Mouse (Mus musculus) forebrain, embryonic 10.5 days (tissue): ENCODE results near the gene Clmn. TPM values are rescaled to one million over a fixed set of nuclear protein-coding genes. Genes with fewer than 3 reads are reported as not detected.
A peak's percentile ranks its signal among the peaks of the same experiment; 100 is the strongest.

Source experiments
- DNase-seq: peaks from one replicate; pipeline ENCODE4 v3.0.0-alpha.2; 2017; ENCODE audit warnings: low spot score; ENCODE audit errors: extremely low spot score
- H3K27ac ChIP-seq: fragments of 300-500 bp; sonication (generic); 2 replicates; pipeline ENCODE4 v1.5.1; 2016; ENCODE audit warnings: mild to moderate bottlenecking
- H3K27me3 ChIP-seq: fragments of 300-500 bp; sonication (generic); 2 replicates; pipeline ENCODE4 v1.6.1; 2016; ENCODE audit warnings: mild to moderate bottlenecking; ENCODE audit not compliant: poor library complexity, severe bottlenecking
- H3K36me3 ChIP-seq: fragments of 300-500 bp; sonication (generic); replicated peaks from 2 replicates; pipeline ENCODE4 v1.6.1; 2016; ENCODE audit warnings: mild to moderate bottlenecking, moderate library complexity
- H3K4me1 ChIP-seq: fragments of 300-500 bp; sonication (generic); 2 replicates; pipeline ENCODE4 v1.6.1; 2016
- H3K4me3 ChIP-seq: fragments of 300-500 bp; sonication (generic); 2 replicates; pipeline ENCODE4 v1.5.1; 2016; ENCODE audit warnings: mild to moderate bottlenecking, moderate library complexity
- H3K9me3 ChIP-seq: fragments of 300-500 bp; sonication (generic); 2 replicates; pipeline ENCODE4 v1.6.1; 2016; ENCODE audit warnings: mild to moderate bottlenecking, moderate library complexity
- WGBS: fragments of 180-500 bp; shearing (Covaris S2); methylation state at CpG from one replicate; pipeline ENCODE4 v1.1.7; 2016; 5-methylcytosine and 5-hydroxymethylcytosine counted together
- polyA plus RNA-seq: library from polyadenylated mRNA; unstranded; fragments of >200 nt; fragmentation: Nextera tagmentation; extraction: Ambion mirVana; gene quantifications from 2 replicates; pipeline ENCODE4 v1.2.1, GENCODE M21; 2016

Gene Clmn
- polyA plus RNA-seq, 1 experiment from 2014 or later, result 1.6 TPM

DNA sequence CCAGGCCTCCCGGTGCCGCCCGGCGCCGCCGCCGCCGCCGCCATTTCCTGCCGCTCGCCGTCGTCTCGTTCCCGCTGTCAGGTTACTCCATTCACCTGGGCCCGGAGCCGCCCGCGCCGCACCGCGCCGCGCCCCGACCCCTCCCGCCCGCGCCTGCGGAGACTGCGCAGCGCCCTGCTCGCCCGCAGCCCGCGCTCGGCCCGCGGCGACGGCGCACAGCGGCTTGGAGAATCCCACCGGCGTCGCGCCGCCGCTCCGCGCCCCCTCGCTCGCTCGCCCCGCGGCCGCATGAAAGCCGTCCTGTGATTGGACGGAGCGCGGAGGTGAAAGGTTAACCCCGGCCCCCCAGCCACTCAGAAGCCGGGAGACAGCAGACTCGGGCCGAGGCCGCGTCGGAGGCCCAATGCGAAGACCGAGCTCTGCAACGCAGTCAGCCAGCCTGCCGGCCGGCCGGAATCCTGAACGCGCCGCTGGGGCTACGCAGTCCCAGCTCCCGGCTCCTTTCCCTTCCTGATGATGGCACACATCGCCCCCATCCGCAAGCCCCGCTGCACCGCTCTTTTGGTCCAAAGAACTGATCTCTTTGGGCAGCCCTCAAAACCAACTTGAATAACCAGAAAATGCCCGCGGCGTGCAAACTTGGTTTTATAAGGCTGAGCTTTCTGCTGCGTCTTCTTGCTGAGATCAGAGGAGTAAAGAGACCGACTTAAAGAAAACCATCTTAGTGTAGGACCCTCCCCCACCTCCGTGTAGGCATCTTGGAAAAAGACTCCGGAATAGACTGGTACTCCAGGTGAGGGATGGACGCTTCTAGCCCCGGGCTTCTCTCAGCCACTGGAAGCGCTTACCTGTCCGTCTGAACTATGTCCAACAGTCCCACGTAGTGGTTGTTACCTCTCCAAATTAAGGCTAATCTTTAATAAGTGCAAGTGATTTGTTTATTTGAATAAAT lies 112.8 kb downstream of the Clmn start, which contains the start of gene Dicer1:
Dicer1 (minus strand) TSS at position 139 of the 952 bp plus-strand sequence.
- Histone ChIP-seq H3K4me3 (peak within 1 kb of the TSS; percentile 95), H3K36me3 (peaks cover 23% of the 10 kb centered on the region), H3K9me3 (no peaks in the 10 kb centered on the region), H3K4me1 (peaks cover 50% of the 10 kb centered on the region), H3K27ac (peak within 1 kb of the TSS; percentile 96), H3K27me3 (no peaks in the 10 kb centered on the region)
- under 1% methylated on average over 91 of the region's 94 CpGs for WGBS
- peak; percentile 96 for DNase-seq

DNA sequence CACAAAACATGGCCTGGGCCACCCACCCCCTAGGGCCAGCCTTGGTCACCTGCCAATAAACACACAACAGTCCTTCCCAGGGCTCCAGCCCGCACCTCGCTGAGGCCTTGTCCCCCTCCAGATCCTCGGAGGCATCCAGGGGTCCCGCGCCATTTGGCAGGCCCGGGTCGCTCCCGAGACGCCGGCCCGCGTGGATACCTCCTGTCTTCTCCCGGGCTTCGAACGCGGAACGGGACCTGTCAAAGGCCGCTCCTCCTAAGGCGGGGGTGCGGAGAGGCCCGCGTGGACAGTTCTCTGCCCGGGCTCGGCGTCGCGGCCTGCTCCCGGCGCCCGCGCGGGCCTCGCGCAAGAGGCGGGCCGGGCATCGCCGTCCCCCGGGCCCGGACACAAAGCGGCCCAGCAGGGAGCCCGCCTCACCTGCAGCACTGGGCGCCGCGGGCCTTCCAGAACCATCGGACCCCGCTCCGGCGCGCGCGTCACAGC lies 113.5 kb downstream of the Clmn start:
- Histone ChIP-seq H3K4me3 (peak overlapping the region; percentile 95), H3K27ac (peak overlapping the region; percentile 96), H3K27me3 (no peaks in the 10 kb centered on the region), H3K4me1 (peaks cover 50% of the 10 kb centered on the region), H3K9me3 (no peaks in the 10 kb centered on the region), H3K36me3 (peaks cover 26% of the 10 kb centered on the region)
- peak; percentile 44 for DNase-seq
- under 1% methylated on average over 41 of the region's 52 CpGs for WGBS

DNA sequence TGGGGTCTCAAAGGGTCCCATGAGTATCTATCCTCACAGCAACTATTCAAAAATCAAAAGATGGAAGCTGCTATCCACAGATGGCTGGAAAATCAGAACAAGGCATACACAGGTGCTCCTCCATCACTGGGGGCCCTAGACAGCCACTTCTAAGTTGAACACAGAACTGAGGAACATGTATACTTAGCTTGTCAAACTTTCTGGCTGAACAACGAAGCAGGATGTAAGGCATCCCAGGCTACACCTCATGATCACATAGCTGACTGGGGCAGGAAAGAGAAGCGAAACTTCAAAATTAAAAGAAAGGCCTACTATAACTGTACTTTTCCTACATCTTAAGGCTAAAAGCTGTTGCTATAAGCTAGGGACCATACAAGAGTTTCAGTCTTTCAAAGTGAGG lies 115.9 kb downstream of the Clmn start:
- peaks cover 49% of the 10 kb centered on the region for H3K4me1 ChIP-seq
- peaks cover 40% of the 10 kb centered on the region for H3K36me3 ChIP-seq
- no peak for DNase-seq
- WGBS, result 100% methylated on average over 2 of the region's 2 CpGs
- H3K9me3 ChIP-seq, result no peaks in the 10 kb centered on the region
- H3K4me3 ChIP-seq, result no peak overlapping the region
- H3K27me3 ChIP-seq, result no peaks in the 10 kb centered on the region
- no peak overlapping the region for H3K27ac ChIP-seq

GRCm38 (mm10) chr12:104747252-104747651 lies 117.6 kb downstream of the Clmn start:
- WGBS, result 89% methylated on average over 5 of the region's 5 CpGs
- no peak for DNase-seq
- H3K4me1 ChIP-seq, result peaks cover 55% of the 10 kb centered on the region
- no peaks in the 10 kb centered on the region for H3K9me3 ChIP-seq
- H3K27me3 ChIP-seq, result no peaks in the 10 kb centered on the region
- peaks cover 44% of the 10 kb centered on the region for H3K36me3 ChIP-seq
- no peak overlapping the region for H3K27ac ChIP-seq
- H3K4me3 ChIP-seq, result no peak overlapping the region

- DNase-seq, result no peak
- Histone ChIP-seq H3K27me3 (no peaks in the 10 kb centered on the region), H3K9me3 (no peaks in the 10 kb centered on the region), H3K27ac (no peak overlapping the region), H3K36me3 (peaks cover 44% of the 10 kb centered on the region), H3K4me3 (no peak overlapping the region), H3K4me1 (peaks cover 61% of the 10 kb centered on the region)
- WGBS, result 96% methylated on average over 2 of the region's 2 CpGs
Observed at GRCm38 (mm10) chr12:104746601-104747000, 118.3 kb downstream of the Clmn start.

DNA sequence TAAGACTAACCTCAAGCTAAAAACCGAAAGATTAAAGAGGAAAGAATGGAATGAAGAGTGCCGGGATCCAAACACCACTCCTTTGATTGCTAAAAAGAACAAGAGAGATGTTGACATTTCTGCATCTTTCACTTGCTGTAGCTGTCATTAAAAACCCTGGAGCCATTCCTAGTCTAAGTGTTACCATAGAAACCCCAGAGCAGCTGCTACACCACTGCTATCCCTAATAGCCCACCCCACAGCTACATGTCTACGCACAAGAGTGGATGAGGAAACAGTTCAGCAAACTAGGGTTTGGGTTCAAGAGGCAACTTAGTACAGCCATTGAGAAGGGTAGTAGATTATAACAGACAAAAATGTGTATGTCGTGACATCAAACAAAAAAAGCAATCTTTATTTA lies 121.2 kb downstream of the Clmn start:
- no peaks in the 10 kb centered on the region for H3K9me3 ChIP-seq
- H3K27me3 ChIP-seq, result no peaks in the 10 kb centered on the region
- H3K27ac ChIP-seq, result no peak overlapping the region
- WGBS, result 84% methylated on average over 4 of the region's 4 CpGs
- peaks cover 32% of the 10 kb centered on the region for H3K36me3 ChIP-seq
- H3K4me1 ChIP-seq, result peaks cover 61% of the 10 kb centered on the region
- no peak overlapping the region for H3K4me3 ChIP-seq
- no peak for DNase-seq

DNA sequence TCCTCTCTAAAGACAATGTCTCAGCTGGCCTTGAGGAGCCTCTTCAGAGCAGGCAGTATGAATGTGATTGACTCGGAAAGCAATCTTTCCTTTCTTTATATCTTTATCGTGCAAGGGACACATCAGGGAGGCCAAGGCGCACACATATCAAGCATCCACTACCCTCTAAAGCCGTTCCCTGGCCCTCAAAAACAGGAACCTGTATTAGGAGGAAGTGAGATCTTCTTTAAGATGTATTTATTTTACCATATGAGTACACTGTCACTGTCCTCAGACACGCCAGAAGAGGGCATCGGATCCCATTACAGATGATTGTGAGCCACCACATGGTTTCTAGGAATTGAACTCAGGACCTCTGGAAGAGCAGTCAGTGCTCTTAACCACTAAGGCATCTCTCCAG lies 122.6 kb downstream of the Clmn start:
- WGBS, result 83% methylated on average over 6 of the region's 6 CpGs
- Histone ChIP-seq H3K27me3 (no peaks in the 10 kb centered on the region), H3K36me3 (peaks cover 34% of the 10 kb centered on the region), H3K27ac (no peak overlapping the region), H3K4me3 (no peak overlapping the region), H3K9me3 (no peaks in the 10 kb centered on the region), H3K4me1 (peaks cover 68% of the 10 kb centered on the region)
- no peak for DNase-seq

DNA sequence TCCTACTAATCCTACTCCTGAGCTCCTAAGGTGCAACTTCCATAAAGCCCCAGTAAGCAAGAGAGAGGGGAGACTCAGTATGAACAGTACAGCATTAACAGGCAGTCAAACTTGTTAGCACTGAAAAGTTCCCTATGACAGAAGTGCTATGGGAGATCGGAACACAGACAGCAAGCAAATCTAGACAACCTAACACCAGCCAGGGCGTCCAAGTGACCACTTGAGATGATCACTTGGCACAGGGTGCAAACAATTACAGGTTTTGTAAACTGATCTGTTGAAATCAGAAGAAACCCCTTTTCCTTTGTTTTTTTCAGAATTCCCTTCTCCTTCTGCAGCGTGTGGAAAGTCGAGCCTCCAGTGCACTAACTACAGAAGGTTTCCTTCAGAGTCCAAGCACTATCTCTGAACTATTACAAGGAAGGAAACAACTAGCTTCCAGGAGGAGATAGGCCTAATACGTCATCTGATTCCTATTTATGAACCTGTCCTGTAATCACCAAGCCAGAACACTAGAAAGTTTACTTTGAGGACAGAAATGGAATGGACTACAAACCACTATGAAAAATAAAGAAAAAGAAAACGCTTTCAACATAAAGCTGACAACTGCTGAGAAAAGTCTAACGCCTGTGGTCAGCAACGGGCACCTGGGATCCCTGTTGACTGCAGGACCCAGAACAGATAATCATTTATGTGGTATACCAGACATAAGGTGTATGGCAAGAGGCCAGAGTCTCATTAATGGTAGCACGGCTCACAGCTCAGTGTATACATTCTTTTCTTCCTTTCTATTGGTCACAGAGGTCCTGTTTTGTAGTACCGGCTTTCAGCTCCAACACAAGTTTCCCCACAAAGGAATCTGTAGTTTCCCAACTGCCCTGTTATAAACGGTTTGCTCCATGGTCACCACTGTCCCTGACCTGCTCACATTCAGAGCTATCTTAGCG lies 123.8 kb downstream of the Clmn start:
- 81% methylated on average over 12 of the region's 12 CpGs for WGBS
- H3K36me3 ChIP-seq, result peaks cover 34% of the 10 kb centered on the region
- peak overlapping the region; percentile 40; the same call in 1 of the 2 replicates for H3K27ac ChIP-seq
- H3K4me3 ChIP-seq, result no peak overlapping the region
- no peaks in the 10 kb centered on the region for H3K27me3 ChIP-seq
- no peak for DNase-seq
- no peaks in the 10 kb centered on the region for H3K9me3 ChIP-seq
- peaks cover 79% of the 10 kb centered on the region for H3K4me1 ChIP-seq

DNA sequence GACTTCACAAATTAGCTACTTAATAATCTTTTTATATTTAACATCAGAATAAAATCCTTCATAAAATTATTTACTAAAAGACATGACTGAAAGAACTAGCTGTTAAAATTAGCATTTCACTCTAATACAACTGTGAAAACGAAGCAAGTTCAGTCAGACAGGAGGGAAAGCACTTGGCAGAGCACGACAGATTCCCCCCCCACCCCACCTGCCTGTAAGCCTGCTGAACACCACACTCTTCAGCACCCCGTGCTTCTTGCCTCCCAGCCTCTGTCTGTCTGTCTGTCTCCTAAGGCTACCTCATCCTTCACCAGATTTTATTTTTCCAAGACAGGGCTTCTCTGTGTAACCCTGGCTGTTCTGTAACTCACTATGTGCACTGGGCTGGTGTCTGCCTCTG lies 125.9 kb downstream of the Clmn start:
- Histone ChIP-seq H3K36me3 (peaks cover 42% of the 10 kb centered on the region), H3K27ac (0 out of 2 replicates have a peak overlapping the region, but pooled peaks have one; percentile 25), H3K4me1 (peaks cover 95% of the 10 kb centered on the region)

GRCm38 (mm10) chr12:104738446-104738845 lies 126.4 kb downstream of the Clmn start:
- Histone ChIP-seq H3K27ac (no peak overlapping the region), H3K36me3 (peaks cover 42% of the 10 kb centered on the region), H3K27me3 (no peaks in the 10 kb centered on the region), H3K4me3 (no peak overlapping the region), H3K9me3 (no peaks in the 10 kb centered on the region), H3K4me1 (peaks cover 95% of the 10 kb centered on the region)
- no peak for DNase-seq
- WGBS, result 76% methylated on average over 9 of the region's 9 CpGs

More for the DNA sequence above, 125.9 kb downstream of the Clmn start:
- Histone ChIP-seq H3K4me3 (no peak overlapping the region), H3K9me3 (no peaks in the 10 kb centered on the region), H3K27me3 (no peaks in the 10 kb centered on the region)
- WGBS, result 82% methylated on average over 3 of the region's 3 CpGs
- DNase-seq, result no peak

DNA sequence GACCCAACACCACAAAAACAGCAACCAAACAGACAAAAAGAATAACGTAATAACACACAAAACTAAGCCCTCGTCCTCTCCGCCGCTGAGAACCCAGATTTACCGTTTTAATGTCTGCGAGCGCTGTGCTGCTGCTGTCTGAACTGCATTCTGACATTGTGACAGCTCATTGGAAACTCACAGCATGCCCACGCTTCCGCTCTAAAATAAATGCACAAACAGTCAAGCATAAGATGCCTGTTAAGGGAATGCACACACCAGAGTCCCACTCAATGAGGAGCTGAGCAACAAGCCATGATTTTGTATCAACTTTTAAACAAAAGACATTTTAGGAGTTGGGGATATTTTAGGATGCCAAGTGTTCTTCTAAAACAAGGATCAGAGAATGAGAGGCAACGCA lies 127.2 kb downstream of the Clmn start:
- WGBS, result 93% methylated on average over 10 of the region's 10 CpGs
- DNase-seq, result no peak
- Histone ChIP-seq H3K4me3 (no peak overlapping the region), H3K9me3 (no peaks in the 10 kb centered on the region), H3K36me3 (peaks cover 45% of the 10 kb centered on the region), H3K27me3 (no peaks in the 10 kb centered on the region), H3K27ac (no peak overlapping the region), H3K4me1 (peaks cover 95% of the 10 kb centered on the region)

DNA sequence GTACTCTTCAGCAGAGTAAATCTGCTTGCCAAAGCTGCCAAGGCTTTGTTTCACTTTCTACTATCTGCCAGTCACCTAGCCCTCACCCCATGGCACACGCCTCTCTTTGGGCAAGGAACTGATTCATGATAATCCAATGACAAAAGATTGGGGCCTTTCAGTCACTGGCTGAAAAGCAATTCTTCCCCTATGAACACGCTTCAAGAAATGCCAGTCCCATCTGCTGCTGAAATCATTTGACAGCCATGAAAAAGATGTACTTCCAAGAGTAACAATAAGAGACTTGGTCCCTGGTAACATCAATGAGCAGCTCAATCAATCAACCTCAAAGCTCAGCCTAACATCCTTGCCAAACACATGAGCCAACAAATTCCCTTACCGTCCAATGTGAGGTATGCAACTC lies 128.9 kb downstream of the Clmn start:
- DNase-seq, result no peak
- Histone ChIP-seq H3K36me3 (peaks cover 58% of the 10 kb centered on the region), H3K4me1 (peaks cover 97% of the 10 kb centered on the region), H3K27me3 (no peaks in the 10 kb centered on the region), H3K4me3 (no peak overlapping the region), H3K27ac (no peak overlapping the region), H3K9me3 (no peaks in the 10 kb centered on the region)
- 58% methylated on average over 3 of the region's 3 CpGs for WGBS
